Mouse (Mus musculus) forebrain, embryonic 10.5 days (tissue): ENCODE measurements around the gene Strn4. TPM values are rescaled to one million over a fixed set of nuclear protein-coding genes. Genes with fewer than 3 reads are reported as not detected.

Experiments
- DNase-seq: peaks from one replicate; pipeline ENCODE4 v3.0.0-alpha.2; 2017; ENCODE audit warnings: low spot score; ENCODE audit errors: extremely low spot score
- H3K27ac ChIP-seq: fragments of 300-500 bp; sonication (generic); 2 replicates; pipeline ENCODE4 v1.5.1; 2016; ENCODE audit warnings: mild to moderate bottlenecking
- H3K27me3 ChIP-seq: fragments of 300-500 bp; sonication (generic); 2 replicates; pipeline ENCODE4 v1.6.1; 2016; ENCODE audit warnings: mild to moderate bottlenecking; ENCODE audit not compliant: poor library complexity, severe bottlenecking
- H3K36me3 ChIP-seq: fragments of 300-500 bp; sonication (generic); replicated peaks from 2 replicates; pipeline ENCODE4 v1.6.1; 2016; ENCODE audit warnings: mild to moderate bottlenecking, moderate library complexity
- H3K4me1 ChIP-seq: fragments of 300-500 bp; sonication (generic); 2 replicates; pipeline ENCODE4 v1.6.1; 2016
- H3K4me3 ChIP-seq: fragments of 300-500 bp; sonication (generic); 2 replicates; pipeline ENCODE4 v1.5.1; 2016; ENCODE audit warnings: mild to moderate bottlenecking, moderate library complexity
- H3K9me3 ChIP-seq: fragments of 300-500 bp; sonication (generic); 2 replicates; pipeline ENCODE4 v1.6.1; 2016; ENCODE audit warnings: mild to moderate bottlenecking, moderate library complexity
- WGBS: fragments of 180-500 bp; shearing (Covaris S2); methylation state at CpG from one replicate; pipeline ENCODE4 v1.1.7; 2016; 5-methylcytosine and 5-hydroxymethylcytosine counted together
- polyA plus RNA-seq: library from polyadenylated mRNA; unstranded; fragments of >200 nt; fragmentation: Nextera tagmentation; extraction: Ambion mirVana; gene quantifications from 2 replicates; pipeline ENCODE4 v1.2.1, GENCODE M21; 2016

Strn4 gene
- polyA plus RNA-seq, 1 experiment from 2014 or later, result 120 TPM

GRCm38 (mm10) chr7:16838804-16839426 is 23.2 kb downstream of the Strn4 start:
- Histone ChIP-seq H3K27ac (no peak overlapping the region), H3K4me1 (peaks cover 25% of the 10 kb centered on the region), H3K36me3 (peaks cover 82% of the 10 kb centered on the region), H3K27me3 (peaks cover under 1% of the 10 kb centered on the region; the same call in 1 of the 2 replicates), H3K4me3 (no peak overlapping the region), H3K9me3 (no peaks in the 10 kb centered on the region)
- no peak for DNase-seq
- WGBS, result 86% methylated on average over 6 of the region's 6 CpGs

GRCm38 (mm10) chr7:16839427-16840108 is 23.9 kb downstream of the Strn4 start:
- Histone ChIP-seq H3K4me1 (peaks cover 32% of the 10 kb centered on the region), H3K27ac (no peak overlapping the region)
- 95% methylated on average over 12 of the region's 12 CpGs for WGBS

GRCm38 (mm10) chr7:16840109-16840491 is 24.4 kb downstream of the Strn4 start:
- peaks cover 70% of the 10 kb centered on the region for H3K36me3 ChIP-seq
- peaks cover 37% of the 10 kb centered on the region for H3K4me1 ChIP-seq
- no peak for DNase-seq
- H3K27ac ChIP-seq, result no peak overlapping the region
- H3K4me3 ChIP-seq, result no peak overlapping the region
- peaks cover 7% of the 10 kb centered on the region; the same call in 1 of the 2 replicates for H3K27me3 ChIP-seq
- 92% methylated on average over 2 of the region's 2 CpGs for WGBS
- no peaks in the 10 kb centered on the region for H3K9me3 ChIP-seq

More at GRCm38 (mm10) chr7:16839427-16840108, 23.9 kb downstream of the Strn4 start:
- H3K27me3 ChIP-seq, result peaks cover 7% of the 10 kb centered on the region; the same call in 1 of the 2 replicates
- H3K36me3 ChIP-seq, result peaks cover 76% of the 10 kb centered on the region
- H3K9me3 ChIP-seq, result no peaks in the 10 kb centered on the region
- no peak overlapping the region for H3K4me3 ChIP-seq
- no peak for DNase-seq

- Histone ChIP-seq H3K4me1 (peaks cover 46% of the 10 kb centered on the region), H3K27me3 (peaks cover 13% of the 10 kb centered on the region; the same call in 1 of the 2 replicates), H3K27ac (no peak overlapping the region), H3K4me3 (no peak overlapping the region), H3K36me3 (peaks cover 66% of the 10 kb centered on the region), H3K9me3 (no peaks in the 10 kb centered on the region)
- 90% methylated on average over 4 of the region's 4 CpGs for WGBS
- DNase-seq, result no peak
Observed at GRCm38 (mm10) chr7:16841078-16841477, 25.4 kb downstream of the Strn4 start.

- peaks cover 46% of the 10 kb centered on the region for H3K4me1 ChIP-seq
- H3K36me3 ChIP-seq, result peaks cover 59% of the 10 kb centered on the region
Observed at GRCm38 (mm10) chr7:16841561-16842560, 26.2 kb downstream of the Strn4 start.

GRCm38 (mm10) chr7:16842645-16843063 is 27.0 kb downstream of the Strn4 start, which contains the start of gene Prkd2:
Prkd2 (plus strand) TSS chr7:16842902.
- WGBS, result under 1% methylated on average over 32 of the region's 32 CpGs

More at GRCm38 (mm10) chr7:16841561-16842560, 26.2 kb downstream of the Strn4 start:
- Histone ChIP-seq H3K27ac (peak overlapping the region; percentile 84), H3K27me3 (peaks cover 13% of the 10 kb centered on the region; the same call in 1 of the 2 replicates), H3K9me3 (no peaks in the 10 kb centered on the region), H3K4me3 (peak overlapping the region; percentile 66)
- DNase-seq, result no peak
- WGBS, result 51% methylated on average over 11 of the region's 11 CpGs

GRCm38 (mm10) chr7:16843441-16844171 is 27.9 kb downstream of the Strn4 start:
- H3K27me3 ChIP-seq, result peaks cover 13% of the 10 kb centered on the region; the same call in 1 of the 2 replicates
- H3K4me1 ChIP-seq, result peaks cover 48% of the 10 kb centered on the region
- H3K27ac ChIP-seq, result peak overlapping the region; percentile 84
- H3K36me3 ChIP-seq, result peaks cover 48% of the 10 kb centered on the region
- peak; percentile 31 for DNase-seq
- peak overlapping the region; percentile 66 for H3K4me3 ChIP-seq
- no peaks in the 10 kb centered on the region for H3K9me3 ChIP-seq
- 3% methylated on average over 33 of the region's 33 CpGs for WGBS

More at GRCm38 (mm10) chr7:16842645-16843063, 27.0 kb downstream of the Strn4 start, which contains the start of gene Prkd2:
- Histone ChIP-seq H3K4me3 (peak within 1 kb of the TSS; percentile 66), H3K4me1 (peaks cover 46% of the 10 kb centered on the region), H3K9me3 (no peaks in the 10 kb centered on the region), H3K27ac (peak within 1 kb of the TSS; percentile 84), H3K36me3 (peaks cover 53% of the 10 kb centered on the region), H3K27me3 (peaks cover 13% of the 10 kb centered on the region; the same call in 1 of the 2 replicates)
- DNase-seq, result peak; percentile 91

GRCm38 (mm10) chr7:16844696-16845071 is 29.0 kb downstream of the Strn4 start:
- no peak for DNase-seq
- no peaks in the 10 kb centered on the region for H3K9me3 ChIP-seq
- H3K4me3 ChIP-seq, result peak overlapping the region; percentile 66
- H3K4me1 ChIP-seq, result peaks cover 52% of the 10 kb centered on the region
- peaks cover 48% of the 10 kb centered on the region for H3K36me3 ChIP-seq
- WGBS, result 73% methylated on average over 3 of the region's 3 CpGs
- peak overlapping the region; percentile 61; the same call in 1 of the 2 replicates for H3K27ac ChIP-seq
- H3K27me3 ChIP-seq, result peaks cover 13% of the 10 kb centered on the region; the same call in 1 of the 2 replicates

GRCm38 (mm10) chr7:16845072-16845819 is 29.6 kb downstream of the Strn4 start:
- Histone ChIP-seq H3K27me3 (peaks cover 13% of the 10 kb centered on the region; the same call in 1 of the 2 replicates), H3K4me3 (peak overlapping the region; percentile 66), H3K36me3 (peaks cover 48% of the 10 kb centered on the region), H3K4me1 (peaks cover 52% of the 10 kb centered on the region), H3K27ac (peak overlapping the region; percentile 61), H3K9me3 (no peaks in the 10 kb centered on the region)
- WGBS, result 35% methylated on average over 14 of the region's 14 CpGs
- DNase-seq, result no peak

GRCm38 (mm10) chr7:16845820-16846167 is 30.1 kb downstream of the Strn4 start:
- Histone ChIP-seq H3K9me3 (no peaks in the 10 kb centered on the region), H3K4me3 (peak overlapping the region; percentile 66), H3K36me3 (peaks cover 48% of the 10 kb centered on the region), H3K27ac (peak overlapping the region; percentile 61; the same call in 1 of the 2 replicates), H3K4me1 (peaks cover 52% of the 10 kb centered on the region), H3K27me3 (peaks cover 13% of the 10 kb centered on the region; the same call in 1 of the 2 replicates)
- no peak for DNase-seq
- WGBS, result 28% methylated on average over 10 of the region's 10 CpGs

GRCm38 (mm10) chr7:16846775-16847174 is 31.1 kb downstream of the Strn4 start:
- no peak for DNase-seq
- H3K9me3 ChIP-seq, result no peaks in the 10 kb centered on the region
- 95% methylated on average over 5 of the region's 5 CpGs for WGBS
- H3K27me3 ChIP-seq, result peaks cover 13% of the 10 kb centered on the region; the same call in 1 of the 2 replicates
- peaks cover 45% of the 10 kb centered on the region for H3K4me1 ChIP-seq
- no peak overlapping the region for H3K4me3 ChIP-seq
- H3K36me3 ChIP-seq, result peaks cover 46% of the 10 kb centered on the region
- no peak overlapping the region for H3K27ac ChIP-seq
